Mouse (Mus musculus) kidney, adult 2 months (tissue): ENCODE data around the gene Soga1.

Experiments used
- CTCF ChIP-seq: fragments of 200-500 bp; conservative IDR thresholded peaks from 2 replicates; pipeline ENCODE4 v1.5.1; 2011; ENCODE audit warnings: low read depth, mild to moderate bottlenecking, control low read depth, low read length, moderate library complexity, mixed read lengths; ENCODE audit not compliant: insufficient read depth, insufficient read length
- POLR2A ChIP-seq: fragments of 200-500 bp; IDR thresholded peaks from one replicate; pipeline ENCODE4 v1.6.1; 2011; ENCODE audit warnings: low read depth, low read length, control low read depth

GRCm38 (mm10) chr2:157010634-157011310, 68.3 kb downstream of the Soga1 start:
- TF ChIP-seq CTCF = no peak
- no peak for TF ChIP-seq POLR2A
